Mouse (Mus musculus): Measurements from ENCODE around the gene Osgep.
A peak's percentile ranks its signal among the peaks of the same experiment; 100 is the strongest.
"Not testable (repeated sequence)": the region's sequence is repeated elsewhere in the genome, so short reads cannot be mapped to it uniquely, and the experiment has no call there.

Gene Osgep

GRCm38 (mm10) chr14:50924281-50925064 lies at the start of gene Osgep, which contains the start of gene Apex1:
Gene Osgep, minus strand, starts transcription at chr14:50924893.
Gene Apex1, plus strand, starts transcription at chr14:50924968.
- peak; percentile 96 to 97 for DNase-seq (ENCODE audit: low spot score in 2 of 2)

GRCm38 (mm10) chr14:50973700-50974099 lies 49.0 kb upstream of the Osgep start:
- DNase-seq (ENCODE audit: low spot score in 2 of 2): no peak

GRCm38 (mm10) chr14:50973054-50973453 lies 48.4 kb upstream of the Osgep start:
- DNase-seq (ENCODE audit: low spot score in 2 of 2): not testable (repeated sequence)

GRCm38 (mm10) chr14:50970822-50971221 lies 46.1 kb upstream of the Osgep start:
- no peak for DNase-seq (ENCODE audit: low spot score in 2 of 2)

GRCm38 (mm10) chr14:50969558-50970544 lies 45.2 kb upstream of the Osgep start:
- DNase-seq (ENCODE audit: low spot score in 2 of 2): peak; percentile 51 to 52

GRCm38 (mm10) chr14:50969041-50969440 lies 44.3 kb upstream of the Osgep start:
- DNase-seq (ENCODE audit: low spot score in 2 of 2): no peak

GRCm38 (mm10) chr14:50968216-50968980 lies 43.7 kb upstream of the Osgep start:
- DNase-seq (ENCODE audit: low spot score in 2 of 2): no peak

- DNase-seq (ENCODE audit: low spot score in 2 of 2): not testable (repeated sequence)
Observed at GRCm38 (mm10) chr14:50958289-50958995, 33.7 kb upstream of the Osgep start.

- not testable (repeated sequence) for DNase-seq (ENCODE audit: low spot score in 2 of 2)
Observed at GRCm38 (mm10) chr14:50957146-50957545, 32.5 kb upstream of the Osgep start.

GRCm38 (mm10) chr14:50956724-50957123 lies 32.0 kb upstream of the Osgep start:
- not testable (repeated sequence) for DNase-seq (ENCODE audit: low spot score in 2 of 2)

- peak; percentile 53 to 66 for DNase-seq (ENCODE audit: low spot score in 2 of 2)
Observed at GRCm38 (mm10) chr14:50955942-50956508, 31.3 kb upstream of the Osgep start, which contains the start of gene Pnp2. Gene Pnp2, plus strand, starts transcription at chr14:50955992.

GRCm38 (mm10) chr14:50955487-50955886 lies 30.8 kb upstream of the Osgep start:
- DNase-seq (ENCODE audit: low spot score in 2 of 2): no peak

GRCm38 (mm10) chr14:50945526-50945925 lies 20.8 kb upstream of the Osgep start:
- not testable (repeated sequence) for DNase-seq (ENCODE audit: low spot score in 2 of 2)

- DNase-seq (ENCODE audit: low spot score in 2 of 2): not testable (repeated sequence)
Observed at GRCm38 (mm10) chr14:50945081-50945480, 20.4 kb upstream of the Osgep start.

- DNase-seq (ENCODE audit: low spot score in 2 of 2): not testable (repeated sequence)
Observed at GRCm38 (mm10) chr14:50944668-50945033, 20.0 kb upstream of the Osgep start.

- DNase-seq (ENCODE audit: low spot score in 2 of 2): peak; percentile 82 to 89
Observed at GRCm38 (mm10) chr14:50943932-50944667, 19.4 kb upstream of the Osgep start, which contains the start of gene Gm49342. Gene Gm49342, plus strand, starts transcription at chr14:50944517.

- DNase-seq (ENCODE audit: low spot score in 2 of 2): no peak
Observed at GRCm38 (mm10) chr14:50938940-50939339, 14.2 kb upstream of the Osgep start.

- no peak for DNase-seq (ENCODE audit: low spot score in 2 of 2)
Observed at GRCm38 (mm10) chr14:50938119-50938908, 13.6 kb upstream of the Osgep start.

GRCm38 (mm10) chr14:50936649-50937048 lies 12.0 kb upstream of the Osgep start:
- DNase-seq (ENCODE audit: low spot score in 2 of 2): no peak

Measured in frontal cortex, postnatal 10 days (tissue).